Mouse (Mus musculus) heart, embryonic 13.5 days (tissue): ENCODE measurements around the gene Ap2b1. TPM values are rescaled to one million over a fixed set of nuclear protein-coding genes. Genes with fewer than 3 reads are reported as not detected.
"Not testable (repeated sequence)": the region's sequence is repeated elsewhere in the genome, so short reads cannot be mapped to it uniquely, and the experiment has no call there.

ENCODE experiments used
- ATAC-seq: fragments of 200-750 bp; cut with Nextera tagmentation; 2 replicates; pipeline ENCODE4 v1.8.0; 2017; ENCODE audit warnings: moderate TSS enrichment; ENCODE audit not compliant: insufficient number of reproducible peaks, low FRiP score, low TSS enrichment; ENCODE audit errors: extremely low read depth
- H3K27ac ChIP-seq: fragments of 300-500 bp; sonication (generic); replicated peaks from 2 replicates; pipeline ENCODE4 v1.5.1; 2015; ENCODE audit warnings: moderate library complexity, mild to moderate bottlenecking, inconsistent platforms
- H3K27me3 ChIP-seq: fragments of 300-500 bp; sonication (generic); replicated peaks from 2 replicates; pipeline ENCODE4 v1.6.1; 2015; ENCODE audit warnings: mild to moderate bottlenecking, inconsistent platforms
- H3K36me3 ChIP-seq: fragments of 300-500 bp; sonication (generic); 2 replicates; pipeline ENCODE4 v1.6.1; 2015; ENCODE audit warnings: mild to moderate bottlenecking, inconsistent platforms
- H3K4me1 ChIP-seq: fragments of 300-500 bp; sonication (generic); 2 replicates; pipeline ENCODE4 v1.6.1; 2015; ENCODE audit warnings: inconsistent platforms
- H3K4me2 ChIP-seq: fragments of 300-500 bp; sonication (generic); 2 replicates; pipeline ENCODE4 v1.6.1; 2015; ENCODE audit warnings: inconsistent platforms, mild to moderate bottlenecking, moderate library complexity
- H3K4me3 ChIP-seq: fragments of 300-500 bp; sonication (generic); 2 replicates; pipeline ENCODE4 v1.5.1; 2015; ENCODE audit warnings: moderate library complexity, mild to moderate bottlenecking, inconsistent platforms
- H3K9ac ChIP-seq: fragments of 300-500 bp; sonication (generic); 2 replicates; pipeline ENCODE4 v1.6.1; 2015; ENCODE audit warnings: inconsistent platforms, mild to moderate bottlenecking, moderate library complexity
- H3K9me3 ChIP-seq: fragments of 300-500 bp; sonication (generic); 2 replicates; pipeline ENCODE4 v1.6.1; 2016; ENCODE audit warnings: inconsistent platforms
- WGBS: fragments of 180-500 bp; shearing (Covaris S2); methylation state at CpG from one replicate; pipeline ENCODE4 v1.1.7; 2015; ENCODE audit warnings: mixed read lengths; 5-methylcytosine and 5-hydroxymethylcytosine counted together
- polyA plus RNA-seq: library from polyadenylated mRNA; unstranded; fragments of >200 nt; fragmentation: Nextera tagmentation; extraction: Ambion mirVana; gene quantifications from 2 replicates; pipeline ENCODE4 v1.2.1, GENCODE M21; 2015

The Ap2b1 gene
- 36.2 and 37.2 TPM in 2 replicates for polyA plus RNA-seq

- peak; percentile 82 for ATAC-seq
- Histone ChIP-seq H3K27me3 (no peaks in the 10 kb centered on the region), H3K9me3 (no peaks in the 10 kb centered on the region), H3K27ac (peak within 1 kb of the TSS; percentile 91), H3K36me3 (peaks cover 33% of the 10 kb centered on the region), H3K4me3 (peak within 1 kb of the TSS; percentile 75), H3K4me2 (peak within 1 kb of the TSS; percentile 85), H3K4me1 (peaks cover 36% of the 10 kb centered on the region), H3K9ac (peak within 1 kb of the TSS; percentile 89)
- WGBS, result 3% methylated on average over 56 of the region's 56 CpGs
Observed at GRCm38 (mm10) chr11:83298225-83299195, at the start of gene Ap2b1. Ap2b1 (plus strand) TSS chr11:83299024.

GRCm38 (mm10) chr11:83257211-83257610 lies 41.6 kb upstream of the Ap2b1 start:
- H3K9ac ChIP-seq, H3K9me3 ChIP-seq, H3K27me3 ChIP-seq, H3K27ac ChIP-seq, H3K4me3 ChIP-seq, H3K36me3 ChIP-seq, H3K4me2 ChIP-seq, ATAC-seq, H3K4me1 ChIP-seq: not testable (repeated sequence)
- 33% methylated on average over 5 of the region's 5 CpGs for WGBS

- no peak overlapping the region for H3K4me3 ChIP-seq
- H3K4me1 ChIP-seq, result no peaks in the 10 kb centered on the region
- no peaks in the 10 kb centered on the region for H3K9me3 ChIP-seq
- no peak overlapping the region for H3K4me2 ChIP-seq
- H3K27ac ChIP-seq, result no peak overlapping the region
- H3K9ac ChIP-seq, result no peak overlapping the region
- H3K36me3 ChIP-seq, result no peaks in the 10 kb centered on the region
- ATAC-seq, result no peak
- 87% methylated on average over 1 of the region's 1 CpGs for WGBS
- H3K27me3 ChIP-seq, result no peaks in the 10 kb centered on the region
Observed at GRCm38 (mm10) chr11:83262673-83263072, 36.2 kb upstream of the Ap2b1 start.

GRCm38 (mm10) chr11:83263146-83263545 lies 35.7 kb upstream of the Ap2b1 start:
- 53% methylated on average over 3 of the region's 3 CpGs for WGBS
- Histone ChIP-seq H3K27me3 (no peaks in the 10 kb centered on the region), H3K9me3 (no peaks in the 10 kb centered on the region), H3K4me3 (no peak overlapping the region), H3K27ac (no peak overlapping the region), H3K4me1 (no peaks in the 10 kb centered on the region), H3K9ac (no peak overlapping the region), H3K36me3 (no peaks in the 10 kb centered on the region), H3K4me2 (no peak overlapping the region)
- no peak for ATAC-seq

- Histone ChIP-seq H3K4me1 (no peaks in the 10 kb centered on the region), H3K4me2 (peak overlapping the region; percentile 69), H3K27me3 (no peaks in the 10 kb centered on the region), H3K36me3 (no peaks in the 10 kb centered on the region), H3K9me3 (no peaks in the 10 kb centered on the region), H3K9ac (peak overlapping the region; percentile 83), H3K4me3 (peak overlapping the region; percentile 67), H3K27ac (peak overlapping the region; percentile 70)
- WGBS, result 2% methylated on average over 6 of the region's 6 CpGs
- ATAC-seq, result no peak
Observed at GRCm38 (mm10) chr11:83270842-83271150, 28.0 kb upstream of the Ap2b1 start.

- ATAC-seq, result peak; percentile 70
- Histone ChIP-seq H3K9ac (peak overlapping the region; percentile 83), H3K27me3 (no peaks in the 10 kb centered on the region), H3K4me1 (peaks cover 3% of the 10 kb centered on the region; the same call in 1 of the 2 replicates), H3K4me3 (peak overlapping the region; percentile 67), H3K4me2 (peak overlapping the region; percentile 69), H3K9me3 (no peaks in the 10 kb centered on the region), H3K36me3 (no peaks in the 10 kb centered on the region), H3K27ac (peak overlapping the region; percentile 70)
- under 1% methylated on average over 26 of the region's 26 CpGs for WGBS
Observed at GRCm38 (mm10) chr11:83271151-83271950, 27.5 kb upstream of the Ap2b1 start.

GRCm38 (mm10) chr11:83271951-83272843 lies 26.6 kb upstream of the Ap2b1 start:
- 11% methylated on average over 2 of the region's 2 CpGs for WGBS
- Histone ChIP-seq H3K9ac (no peak overlapping the region), H3K9me3 (no peaks in the 10 kb centered on the region), H3K36me3 (no peaks in the 10 kb centered on the region), H3K27me3 (no peaks in the 10 kb centered on the region), H3K4me3 (no peak overlapping the region; the same call in 1 of the 2 replicates), H3K27ac (peak overlapping the region; percentile 70), H3K4me1 (peaks cover 3% of the 10 kb centered on the region; the same call in 1 of the 2 replicates), H3K4me2 (peak overlapping the region; percentile 69)
- ATAC-seq, result no peak

GRCm38 (mm10) chr11:83276251-83276650 lies 22.6 kb upstream of the Ap2b1 start:
- Histone ChIP-seq H3K9ac (no peak overlapping the region), H3K27me3 (no peaks in the 10 kb centered on the region; the same call in 1 of the 2 replicates), H3K4me2 (no peak overlapping the region), H3K4me1 (peaks cover 7% of the 10 kb centered on the region; the same call in 1 of the 2 replicates), H3K4me3 (no peak overlapping the region), H3K27ac (no peak overlapping the region), H3K9me3 (no peaks in the 10 kb centered on the region), H3K36me3 (no peaks in the 10 kb centered on the region)
- ATAC-seq, result no peak
- WGBS, result 62% methylated on average over 7 of the region's 7 CpGs

GRCm38 (mm10) chr11:83279024-83279423 lies 19.8 kb upstream of the Ap2b1 start:
- ATAC-seq, result no peak
- H3K4me3 ChIP-seq, result no peak overlapping the region
- no peak overlapping the region for H3K9ac ChIP-seq
- peaks cover 7% of the 10 kb centered on the region; the same call in 1 of the 2 replicates for H3K4me1 ChIP-seq
- no peak overlapping the region for H3K4me2 ChIP-seq
- peaks cover 7% of the 10 kb centered on the region; the same call in 1 of the 2 replicates for H3K27me3 ChIP-seq
- no peaks in the 10 kb centered on the region for H3K36me3 ChIP-seq
- no peak overlapping the region for H3K27ac ChIP-seq
- H3K9me3 ChIP-seq, result no peaks in the 10 kb centered on the region
- 76% methylated on average over 4 of the region's 4 CpGs for WGBS

GRCm38 (mm10) chr11:83279691-83280090 lies 19.1 kb upstream of the Ap2b1 start:
- Histone ChIP-seq H3K9ac (no peak overlapping the region), H3K4me1 (peaks cover 7% of the 10 kb centered on the region; the same call in 1 of the 2 replicates), H3K36me3 (no peaks in the 10 kb centered on the region), H3K27me3 (peaks cover 7% of the 10 kb centered on the region; the same call in 1 of the 2 replicates), H3K27ac (no peak overlapping the region), H3K4me3 (no peak overlapping the region), H3K4me2 (no peak overlapping the region), H3K9me3 (no peaks in the 10 kb centered on the region)
- WGBS, result 68% methylated on average over 6 of the region's 6 CpGs
- ATAC-seq, result no peak
